Mouse (Mus musculus) midbrain, embryonic 16.5 days (tissue): ENCODE measurements around the gene Sox9. TPM values are rescaled to one million over a fixed set of nuclear protein-coding genes. Genes with fewer than 3 reads are reported as not detected.

Experiments used
- ATAC-seq: fragments of 200-750 bp; cut with Nextera tagmentation; 2 replicates; pipeline ENCODE4 v1.8.0; 2017; ENCODE audit warnings: moderate TSS enrichment
- H3K27ac ChIP-seq: fragments of 300-500 bp; sonication (generic); 2 replicates; pipeline ENCODE4 v1.5.1; 2014; ENCODE audit warnings: mild to moderate bottlenecking, low read length, mixed read lengths
- H3K27me3 ChIP-seq: fragments of 300-500 bp; sonication (generic); 2 replicates; pipeline ENCODE4 v1.6.1; 2014; ENCODE audit warnings: low read depth, low read length, mixed read lengths; ENCODE audit not compliant: control insufficient read depth, insufficient read depth
- H3K36me3 ChIP-seq: fragments of 300-500 bp; sonication (generic); 2 replicates; pipeline ENCODE4 v1.6.1; 2014; ENCODE audit warnings: mild to moderate bottlenecking, low read length, moderate library complexity, mixed read lengths; ENCODE audit not compliant: control insufficient read depth, insufficient read depth
- H3K4me1 ChIP-seq: fragments of 300-500 bp; sonication (generic); 2 replicates; pipeline ENCODE4 v1.6.1; 2014; ENCODE audit warnings: mild to moderate bottlenecking, low read length, mixed read lengths; ENCODE audit not compliant: control insufficient read depth, insufficient read depth
- H3K4me2 ChIP-seq: fragments of 300-500 bp; sonication (generic); 2 replicates; pipeline ENCODE4 v1.6.1; 2014; ENCODE audit warnings: mild to moderate bottlenecking, low read length, mixed read lengths
- H3K4me3 ChIP-seq: fragments of 300-500 bp; sonication (generic); 2 replicates; pipeline ENCODE4 v1.5.1; 2014; ENCODE audit warnings: low read depth, mild to moderate bottlenecking, low read length, moderate library complexity, mixed read lengths
- H3K9ac ChIP-seq: fragments of 300-500 bp; sonication (generic); 2 replicates; pipeline ENCODE4 v1.6.1; 2014; ENCODE audit warnings: low read depth, low read length, mixed read lengths
- H3K9me3 ChIP-seq: fragments of 300-500 bp; sonication (generic); replicated peaks from 2 replicates; pipeline ENCODE4 v1.6.1; 2014; ENCODE audit warnings: mild to moderate bottlenecking, low read length, mixed read lengths; ENCODE audit not compliant: control insufficient read depth, poor library complexity, severe bottlenecking
- WGBS: fragments of 180-500 bp; shearing (Covaris S2); extraction: QIAGEN DNeasy Blood & Tissue Kit; methylation state at CpG from one replicate; pipeline ENCODE4 v1.1.7; 2014; 5-methylcytosine and 5-hydroxymethylcytosine counted together
- polyA plus RNA-seq: library from polyadenylated mRNA; unstranded; fragments of >200 nt; fragmentation: Nextera tagmentation; extraction: Ambion mirVana; gene quantifications from 2 replicates; pipeline ENCODE4 v1.2.1, GENCODE M21; 2015

Gene Sox9
- polyA plus RNA-seq, 1 experiment from 2014 or later: 45.9 TPM

DNA sequence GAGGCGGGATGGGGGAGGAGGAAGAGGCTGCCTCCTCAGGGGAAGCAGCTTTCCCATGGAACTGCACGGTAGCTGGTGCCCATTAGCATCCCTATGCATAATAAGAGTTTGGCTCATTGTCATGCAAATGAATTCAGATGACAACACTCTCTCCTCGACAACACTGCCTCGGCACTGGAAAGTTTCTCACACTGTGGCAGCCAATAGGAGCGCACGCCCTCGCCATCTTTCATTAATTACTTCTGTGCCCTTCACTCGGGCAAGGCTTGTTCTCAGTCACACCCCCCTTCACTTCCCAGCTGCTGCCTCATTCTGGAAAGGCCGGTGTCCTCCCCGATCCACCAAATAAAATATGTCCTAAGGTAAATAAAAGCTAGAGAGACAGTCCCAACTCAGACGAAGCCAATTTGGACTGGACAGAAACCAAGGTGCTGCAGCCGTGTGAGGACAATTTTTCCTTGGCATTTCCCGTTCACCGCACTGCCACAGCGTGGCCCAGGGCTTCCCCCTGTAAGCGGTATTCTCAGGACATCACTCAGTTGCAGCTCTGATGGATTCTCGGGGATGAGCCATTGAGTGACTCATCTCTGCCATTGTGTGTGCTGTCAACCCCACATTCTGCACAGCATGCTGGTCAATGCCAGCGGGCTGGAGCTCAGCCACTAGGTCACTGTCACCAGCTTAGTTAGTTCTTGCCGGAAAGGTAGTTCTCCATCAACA is 29.3 kb downstream of the Sox9 start:
- no peaks in the 10 kb centered on the region for H3K9me3 ChIP-seq
- WGBS: 1% methylated on average over 19 of the region's 19 CpGs
- H3K36me3 ChIP-seq: no peaks in the 10 kb centered on the region
- peak overlapping the region; percentile 71 for H3K27ac ChIP-seq
- H3K9ac ChIP-seq: no peak overlapping the region; the same call in 1 of the 2 replicates
- H3K4me1 ChIP-seq: peaks cover 23% of the 10 kb centered on the region
- peak; percentile 90 for ATAC-seq
- peak overlapping the region; percentile 54 for H3K4me2 ChIP-seq
- no peaks in the 10 kb centered on the region for H3K27me3 ChIP-seq
- H3K4me3 ChIP-seq: peak overlapping the region; percentile 24

DNA sequence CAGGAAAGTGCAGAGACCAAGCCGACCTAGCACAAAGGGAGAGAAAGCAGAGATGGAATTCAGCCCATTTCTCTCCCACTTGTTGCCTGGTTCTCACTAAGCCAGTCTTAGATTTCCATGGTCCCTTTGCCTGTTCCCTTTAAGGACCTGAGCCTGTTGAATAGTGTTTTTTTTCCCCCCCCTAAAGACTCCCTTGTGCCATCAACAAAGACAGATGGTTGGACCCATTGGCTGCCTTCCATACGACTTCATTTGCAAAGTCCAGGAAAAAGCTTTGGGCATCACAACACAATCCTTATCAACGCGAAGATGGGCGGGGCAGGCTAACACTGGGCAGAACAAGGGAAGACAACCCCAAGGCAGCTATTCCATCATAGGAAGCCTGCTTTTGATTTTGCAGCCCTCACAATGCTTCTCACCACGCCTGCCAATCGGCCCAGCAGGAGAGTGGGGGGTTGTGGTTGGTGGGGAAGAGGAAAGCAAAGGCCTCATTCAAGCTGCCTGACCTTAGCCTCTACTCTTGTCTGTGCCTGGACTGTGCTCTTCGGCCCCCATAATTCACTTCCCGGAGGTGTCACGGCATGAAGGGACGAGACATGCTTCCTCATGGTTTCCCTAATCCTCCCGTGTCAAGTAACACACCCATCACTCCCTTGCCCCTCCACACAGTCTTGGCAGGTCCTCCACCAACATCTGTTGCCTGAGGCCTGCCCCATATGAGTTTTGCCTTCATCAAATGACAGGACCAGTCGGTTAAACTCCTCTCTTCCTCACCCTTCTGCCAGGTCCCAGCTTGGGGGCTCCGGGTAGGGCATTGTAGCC is 36.0 kb downstream of the Sox9 start:
- no peak overlapping the region for H3K4me3 ChIP-seq
- H3K4me2 ChIP-seq: no peak overlapping the region
- no peaks in the 10 kb centered on the region for H3K36me3 ChIP-seq
- 39% methylated on average over 14 of the region's 14 CpGs for WGBS
- no peaks in the 10 kb centered on the region for H3K4me1 ChIP-seq
- H3K9ac ChIP-seq: no peak overlapping the region
- no peaks in the 10 kb centered on the region for H3K9me3 ChIP-seq
- ATAC-seq: peak; percentile 83
- H3K27me3 ChIP-seq: no peaks in the 10 kb centered on the region
- H3K27ac ChIP-seq: 0 out of 2 replicates have a peak overlapping the region, but pooled peaks have one; percentile 23

GRCm38 (mm10) chr11:112818651-112819270 is 36.7 kb downstream of the Sox9 start:
- H3K9me3 ChIP-seq: no peaks in the 10 kb centered on the region
- peak; percentile 16; the same call in 1 of the 2 replicates for ATAC-seq
- H3K4me3 ChIP-seq: no peak overlapping the region
- 0 out of 2 replicates have a peak overlapping the region, but pooled peaks have one; percentile 23 for H3K27ac ChIP-seq
- H3K9ac ChIP-seq: no peak overlapping the region
- H3K27me3 ChIP-seq: no peaks in the 10 kb centered on the region
- H3K4me1 ChIP-seq: no peaks in the 10 kb centered on the region
- no peaks in the 10 kb centered on the region for H3K36me3 ChIP-seq
- H3K4me2 ChIP-seq: no peak overlapping the region
- 58% methylated on average over 7 of the region's 7 CpGs for whole genome bisulfite sequencing

GRCm38 (mm10) chr11:112821536-112821935 is 39.5 kb downstream of the Sox9 start:
- Histone ChIP-seq H3K27me3 (no peaks in the 10 kb centered on the region), H3K4me3 (no peak overlapping the region), H3K9me3 (no peaks in the 10 kb centered on the region), H3K9ac (no peak overlapping the region), H3K36me3 (no peaks in the 10 kb centered on the region), H3K27ac (no peak overlapping the region), H3K4me1 (0 out of 2 replicates have a peak, but pooled peaks cover 4% of the 10 kb centered on the region), H3K4me2 (no peak overlapping the region)
- 83% methylated on average over 2 of the region's 2 CpGs for WGBS
- no peak for ATAC-seq

GRCm38 (mm10) chr11:112824146-112824545 is 42.1 kb downstream of the Sox9 start:
- Histone ChIP-seq H3K36me3 (no peaks in the 10 kb centered on the region), H3K9ac (no peak overlapping the region), H3K27me3 (no peaks in the 10 kb centered on the region), H3K27ac (no peak overlapping the region), H3K4me1 (0 out of 2 replicates have a peak, but pooled peaks cover 4% of the 10 kb centered on the region), H3K4me3 (no peak overlapping the region), H3K4me2 (no peak overlapping the region), H3K9me3 (no peaks in the 10 kb centered on the region)
- WGBS: 76% methylated on average over 3 of the region's 3 CpGs
- ATAC-seq: no peak

GRCm38 (mm10) chr11:112826193-112827043 is 44.4 kb downstream of the Sox9 start:
- peak; percentile 58; the same call in 1 of the 2 replicates for ATAC-seq
- 45% methylated on average over 6 of the region's 6 CpGs for WGBS
- Histone ChIP-seq H3K4me2 (no peak overlapping the region), H3K4me1 (0 out of 2 replicates have a peak, but pooled peaks cover 4% of the 10 kb centered on the region), H3K27me3 (no peaks in the 10 kb centered on the region), H3K9ac (no peak overlapping the region), H3K4me3 (no peak overlapping the region), H3K27ac (peak overlapping the region; percentile 29; the same call in 1 of the 2 replicates), H3K36me3 (no peaks in the 10 kb centered on the region), H3K9me3 (no peaks in the 10 kb centered on the region)

DNA sequence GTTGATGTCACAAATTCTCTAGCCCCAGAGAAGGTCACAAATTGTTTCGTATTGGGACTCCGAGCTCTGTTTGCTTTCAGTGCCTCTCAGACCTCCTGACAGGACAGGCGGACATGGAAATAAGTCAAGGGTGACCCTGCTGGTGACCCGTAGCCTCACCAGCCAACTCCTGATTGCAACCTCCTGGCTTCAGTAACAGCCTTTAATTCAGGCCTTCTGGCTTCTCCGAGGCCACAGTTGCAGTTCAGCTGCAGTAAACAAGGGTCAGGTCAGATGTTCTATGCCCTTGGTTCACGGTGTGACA is 45.0 kb downstream of the Sox9 start:
- Histone ChIP-seq H3K9me3 (no peaks in the 10 kb centered on the region), H3K9ac (no peak overlapping the region), H3K4me2 (no peak overlapping the region), H3K4me3 (no peak overlapping the region), H3K36me3 (no peaks in the 10 kb centered on the region), H3K27ac (no peak overlapping the region), H3K4me1 (0 out of 2 replicates have a peak, but pooled peaks cover 4% of the 10 kb centered on the region), H3K27me3 (no peaks in the 10 kb centered on the region)
- ATAC-seq: no peak
- WGBS: 32% methylated on average over 6 of the region's 6 CpGs

DNA sequence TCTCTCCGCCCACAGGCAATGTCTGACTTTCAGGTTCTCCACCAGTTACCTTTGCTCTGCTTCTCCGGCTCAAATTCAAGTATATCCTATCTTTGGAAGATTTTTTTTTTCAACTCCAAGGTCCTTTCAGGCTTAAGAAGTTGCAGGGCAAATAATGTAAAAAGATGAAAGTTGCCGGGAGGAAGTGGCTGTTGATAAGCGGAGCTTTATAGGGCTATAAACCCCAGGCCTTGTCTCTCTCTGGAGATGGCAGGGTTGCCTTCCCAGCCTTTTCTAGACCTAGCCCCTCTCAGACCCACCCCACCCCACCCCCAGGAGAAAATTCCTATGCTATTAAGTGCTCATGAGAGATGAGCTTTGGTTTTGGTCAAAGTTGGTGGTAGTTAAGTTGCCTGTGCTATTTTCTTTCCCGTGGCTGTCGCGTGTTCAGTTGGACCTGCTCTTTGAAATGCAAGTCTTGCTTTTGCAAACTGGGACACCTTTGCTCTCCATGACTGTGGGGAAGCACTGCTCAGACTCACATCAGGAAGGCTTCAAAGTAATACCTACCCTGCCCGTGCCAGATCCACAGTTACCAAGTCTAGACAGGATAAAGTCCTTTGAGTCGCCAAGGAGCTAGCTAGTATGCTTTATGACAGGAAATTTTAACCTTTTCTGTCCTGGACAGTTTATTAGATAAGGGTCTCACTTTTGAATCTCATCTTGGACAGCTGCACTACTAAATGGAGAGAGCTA is 46.7 kb downstream of the Sox9 start:
- ATAC-seq: no peak
- WGBS: 89% methylated on average over 9 of the region's 9 CpGs
- Histone ChIP-seq H3K27ac (no peak overlapping the region), H3K9ac (no peak overlapping the region), H3K4me3 (no peak overlapping the region), H3K9me3 (no peaks in the 10 kb centered on the region), H3K36me3 (no peaks in the 10 kb centered on the region), H3K4me1 (peaks cover 8% of the 10 kb centered on the region; the same call in 1 of the 2 replicates), H3K4me2 (no peak overlapping the region), H3K27me3 (no peaks in the 10 kb centered on the region)
